ENCODE assay signal across 21 mouse cellular contexts in genomic region chr1:131448373-131448772, GRCm38 (mm10).
DNase-seq lines count a peak whose midpoint lies in the region; ATAC-seq and TF ChIP-seq lines count a peak whose summit lies in the region.
"Had no signal": no experiment of that assay in that cellular context is flagged by ENCODE, and none has a peak within 500 bp of the region (broad histone marks: within the 10 kb centered on the region; RNA-seq: fewer than 3 reads in every experiment).

No protein-coding gene starts in this region.

- no peak for TF ChIP-seq EP300 in liver, postnatal 0 days (IDR thresholded peaks at IDR 0.05; ENCODE audit: low read depth)

- H3K27me3 ChIP-seq in liver, postnatal 0 days (ENCODE audit: insufficient read depth, low read length), result no peaks in the 10 kb centered on the region
- no peaks in the 10 kb centered on the region for H3K27me3 ChIP-seq in midbrain, embryonic 16.5 days (ENCODE audit: control insufficient read depth, insufficient read depth, low read depth, low read length)
- H3K27me3 ChIP-seq: CH12.LX; forebrain, embryonic 13.5 days; hindbrain, embryonic 15.5 days; Patski had no signal

- H3K4me3 ChIP-seq in layer of hippocampus, adult 2 months, result no peak overlapping the region
- H3K4me3 ChIP-seq in liver, postnatal 0 days (ENCODE audit: low read depth, low read length), result no peak overlapping the region
- no peak overlapping the region for H3K4me3 ChIP-seq in midbrain, embryonic 16.5 days (ENCODE audit: low read depth, low read length)
- H3K4me3 ChIP-seq: forebrain, embryonic 13.5 days; gastrocnemius, adult 2 months; hindbrain, embryonic 15.5 days had no signal

- H3K9me3 ChIP-seq in liver, postnatal 0 days (ENCODE audit: low read length), result no peaks in the 10 kb centered on the region
- H3K9me3 ChIP-seq in midbrain, embryonic 16.5 days (replicated peaks; ENCODE audit: control insufficient read depth, low read length, poor library complexity, severe bottlenecking), result no peaks in the 10 kb centered on the region
- H3K9me3 ChIP-seq: forebrain, embryonic 13.5 days; G1E; hindbrain, embryonic 15.5 days had no signal

- peak overlapping the region; percentile 43; the same call in 1 of the 2 replicates for H3K27ac ChIP-seq in layer of hippocampus, adult 2 months
- 0 out of 2 replicates have a peak overlapping the region, but pooled peaks have one; percentile 7 for H3K27ac ChIP-seq in liver, postnatal 0 days (ENCODE audit: low read depth)
- H3K27ac ChIP-seq in midbrain, embryonic 16.5 days (ENCODE audit: low read length), result no peak overlapping the region
- H3K27ac ChIP-seq: forebrain, embryonic 13.5 days; gastrocnemius, adult 2 months; hindbrain, embryonic 15.5 days had no signal

- H3K4me1 ChIP-seq in liver, postnatal 0 days (ENCODE audit: insufficient read depth), result peaks cover 25% of the 10 kb centered on the region
- H3K4me1 ChIP-seq in midbrain, embryonic 16.5 days (ENCODE audit: control insufficient read depth, insufficient read depth, low read length), result peaks cover 9% of the 10 kb centered on the region

- no peak for DNase-seq in layer of hippocampus, adult 2 months (ENCODE audit: low spot score in 2 of 2)
- no peak for DNase-seq in layer of hippocampus, postnatal 36 days
- peak; percentile 28 for DNase-seq in lung, postnatal 36 days
- DNase-seq in lung, postnatal 10 days, result no peak
- no peak for DNase-seq in liver, postnatal 0 days
- no peak for DNase-seq in cerebellum, adult 11-12 months
- DNase-seq: adrenal gland, adult 2 months; B cell, adult 2 months; cerebellum, adult 2 months; cerebellum, postnatal 36 days; gastrocnemius, adult 2 months; kidney, adult 8-10 months; kidney, postnatal 10 days; midbrain, embryonic 14.5 days; right cerebral cortex, postnatal 4 days had no signal

- H3K4me2 ChIP-seq in liver, postnatal 0 days (ENCODE audit: low read depth, low read length), result no peak overlapping the region
- H3K4me2 ChIP-seq in midbrain, embryonic 16.5 days (ENCODE audit: low read length), result no peak overlapping the region
- H3K4me2 ChIP-seq: forebrain, embryonic 13.5 days; hindbrain, embryonic 15.5 days had no signal

- TF ChIP-seq CTCF in layer of hippocampus, adult 2 months (conservative IDR thresholded peaks at IDR 0.05), result no peak
- TF ChIP-seq CTCF in liver, postnatal 0 days (IDR thresholded peaks at IDR 0.05; ENCODE audit: low read depth), result no peak

- 68% methylated on average over 5 of the region's 5 CpGs for WGBS in liver, postnatal 0 days (ENCODE audit: insufficient replicate concordance)
- WGBS in midbrain, embryonic 16.5 days, result 68% methylated on average over 5 of the region's 5 CpGs

- no peak overlapping the region for H3K9ac ChIP-seq in liver, postnatal 0 days (replicated peaks)
- no peak overlapping the region for H3K9ac ChIP-seq in midbrain, embryonic 16.5 days (ENCODE audit: low read depth, low read length)
- H3K9ac ChIP-seq: forebrain, embryonic 13.5 days; hindbrain, embryonic 15.5 days had no signal

- no peaks in the 10 kb centered on the region for H3K36me3 ChIP-seq in liver, postnatal 0 days (replicated peaks; ENCODE audit: insufficient read depth, low read length)
- H3K36me3 ChIP-seq in midbrain, embryonic 16.5 days (ENCODE audit: control insufficient read depth, insufficient read depth, low read length), result no peaks in the 10 kb centered on the region
- H3K36me3 ChIP-seq: hindbrain, embryonic 15.5 days had no signal

- no peak for ATAC-seq in liver, postnatal 0 days
- ATAC-seq in midbrain, embryonic 16.5 days, result no peak
- ATAC-seq: forebrain, embryonic 13.5 days; Patski had no signal
